Mouse (Mus musculus) thymus, postnatal 4 days (tissue): ENCODE measurements around the gene Mlph.
A peak's percentile ranks its signal among the peaks of the same experiment; 100 is the strongest.

Source experiments
- DNase-seq: peaks from one replicate; pipeline ENCODE4 v3.0.0; 2021

The Mlph gene

DNA sequence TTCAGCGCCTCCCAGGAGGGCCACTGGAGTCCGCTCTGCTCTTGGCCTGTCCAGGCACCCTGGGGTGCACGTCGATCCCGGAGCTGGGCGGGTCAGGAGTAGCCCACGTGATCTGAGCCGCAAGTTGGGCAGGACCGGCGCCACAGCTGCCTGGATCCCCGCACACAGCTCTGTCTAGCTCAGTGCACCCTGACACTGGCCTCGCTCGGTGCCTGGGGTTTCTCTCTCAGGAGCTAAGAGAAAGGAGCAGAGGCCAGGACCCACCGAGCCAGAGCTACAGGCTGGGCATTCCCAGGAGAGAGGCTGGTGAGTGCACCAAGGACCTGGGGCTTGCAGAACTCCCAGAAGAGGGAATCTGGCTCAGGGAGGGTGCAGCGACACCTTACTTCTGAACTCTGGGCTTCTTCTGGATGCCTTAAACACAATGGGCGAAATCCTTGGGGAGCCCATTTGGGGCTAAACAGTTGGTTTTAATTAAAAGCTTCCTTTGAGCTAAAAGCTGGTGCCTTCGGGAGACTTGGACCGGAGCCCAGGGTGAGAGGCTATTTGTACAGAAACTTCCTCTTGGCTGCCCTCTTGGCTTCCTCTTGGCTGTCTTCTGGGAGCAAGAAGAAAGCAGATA, at the start of gene Mlph:
Mlph (plus strand) TSS at position 138 of the 622 bp plus-strand sequence.
- no peak for DNase-seq

DNA sequence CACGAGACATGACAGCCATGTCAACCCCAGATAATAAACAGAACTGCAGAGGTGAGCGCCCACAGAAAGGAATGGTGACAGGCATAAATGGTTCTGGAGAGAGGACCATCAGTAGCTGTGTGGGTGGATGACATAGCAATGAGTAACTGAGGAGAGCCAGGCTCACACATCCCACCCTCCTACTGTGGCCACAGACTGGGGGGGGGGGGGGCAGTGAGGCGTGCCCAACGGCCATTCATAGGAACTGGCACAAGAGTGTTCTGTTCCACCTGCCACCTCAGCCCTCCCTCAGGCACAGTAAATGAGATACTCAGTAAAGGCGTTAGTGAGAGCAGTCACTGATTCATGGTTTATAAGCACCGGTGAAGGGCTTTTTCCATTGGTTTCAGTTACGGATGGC, 48.2 kb upstream of the Mlph start:
- no peak for DNase-seq

DNA sequence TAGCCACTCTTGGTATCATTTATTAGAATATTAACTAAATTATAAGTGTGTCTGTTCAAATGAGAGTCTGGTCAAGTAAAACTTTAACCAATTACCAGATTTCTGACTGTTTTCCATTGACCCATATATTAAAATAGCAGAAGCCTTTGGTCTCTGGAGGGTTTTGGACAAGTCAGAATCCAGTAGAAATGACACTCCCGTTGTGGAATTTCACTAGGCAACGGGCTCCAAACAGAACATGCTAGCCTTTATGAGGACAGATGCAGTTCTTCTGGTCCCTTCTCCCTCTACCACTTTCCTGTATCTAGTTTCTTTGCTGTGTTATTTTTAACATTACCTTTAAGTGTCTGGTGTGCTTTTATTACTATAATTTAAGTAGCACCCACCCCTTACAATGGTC, 44.3 kb upstream of the Mlph start:
- DNase-seq, result no peak

DNA sequence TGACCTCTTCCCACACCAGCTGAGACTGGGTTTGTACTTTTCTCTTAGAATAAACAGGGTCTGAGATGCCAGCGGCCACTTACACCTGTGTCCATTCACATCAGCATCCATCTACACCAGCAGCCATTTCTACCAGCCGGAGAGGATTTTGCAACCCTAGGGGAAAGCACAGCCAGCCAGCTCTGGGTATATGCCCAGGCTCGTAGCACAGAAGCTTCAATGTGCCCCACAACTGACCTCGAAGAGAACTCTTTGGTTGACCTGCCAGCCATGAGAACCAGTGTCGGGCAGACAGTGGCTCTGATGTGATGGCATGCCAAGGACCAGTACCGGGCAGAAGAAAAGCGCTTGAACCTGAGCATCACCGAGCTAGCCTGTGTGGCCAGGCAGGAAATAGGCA, 39.5 kb upstream of the Mlph start:
- no peak for DNase-seq

DNA sequence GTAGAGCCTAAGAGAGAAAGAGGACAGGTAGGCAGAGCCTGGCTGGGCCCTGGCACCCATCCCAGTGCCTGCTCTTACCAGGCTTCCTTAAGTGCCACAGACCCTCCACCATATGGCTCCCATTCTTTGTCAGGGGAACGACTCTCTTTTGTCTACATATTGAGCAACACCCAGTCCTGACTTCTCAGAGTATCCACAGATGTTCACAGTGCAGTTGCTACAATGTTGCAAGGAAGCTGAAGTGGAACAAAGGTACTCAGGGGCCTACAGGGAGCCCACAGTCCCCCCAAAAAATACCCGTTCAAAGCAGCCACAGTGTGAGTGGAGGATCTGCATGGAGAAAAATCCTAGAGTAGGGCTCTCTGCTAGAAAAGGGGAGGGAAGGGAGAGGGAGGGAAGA, 38.9 kb upstream of the Mlph start:
- DNase-seq, result no peak

- no peak for DNase-seq
These were observed 38.2 kb upstream of the Mlph start for GRCm38 (mm10) chr1:90876486-90877270.

GRCm38 (mm10) chr1:90885771-90886460, 29.0 kb upstream of the Mlph start:
- DNase-seq, result no peak

DNA sequence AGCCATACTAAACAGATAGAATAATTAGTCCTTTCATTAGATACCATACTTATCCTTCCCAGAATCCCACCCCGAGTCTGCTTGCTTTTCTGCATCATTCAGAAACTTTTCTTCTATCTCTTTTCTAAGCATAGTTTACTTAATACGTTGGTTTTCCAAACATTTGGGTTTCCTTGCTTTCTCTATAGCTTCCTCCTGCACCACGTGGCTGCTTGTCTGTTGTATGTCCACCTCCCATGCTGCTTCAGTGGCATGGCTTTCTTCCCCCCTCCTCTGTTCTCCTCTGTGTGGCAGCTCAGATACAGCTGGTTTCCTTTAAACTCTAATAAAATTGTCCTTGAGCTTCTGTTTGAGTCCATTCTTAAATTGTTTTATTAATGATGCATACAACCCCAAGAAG, 20.4 kb upstream of the Mlph start:
- no peak for DNase-seq

- no peak for DNase-seq
These were observed 19.9 kb upstream of the Mlph start for GRCm38 (mm10) chr1:90895004-90895403.

GRCm38 (mm10) chr1:90896281-90896680, 18.6 kb upstream of the Mlph start:
- no peak for DNase-seq

- DNase-seq, result no peak
These were observed 18.0 kb upstream of the Mlph start for GRCm38 (mm10) chr1:90896741-90897361.

GRCm38 (mm10) chr1:90898012-90898411, 16.9 kb upstream of the Mlph start:
- no peak for DNase-seq

- no peak for DNase-seq
These were observed 15.1 kb upstream of the Mlph start for GRCm38 (mm10) chr1:90899816-90900215.

- no peak for DNase-seq
These were observed 14.5 kb upstream of the Mlph start for GRCm38 (mm10) chr1:90900406-90900805.

DNA sequence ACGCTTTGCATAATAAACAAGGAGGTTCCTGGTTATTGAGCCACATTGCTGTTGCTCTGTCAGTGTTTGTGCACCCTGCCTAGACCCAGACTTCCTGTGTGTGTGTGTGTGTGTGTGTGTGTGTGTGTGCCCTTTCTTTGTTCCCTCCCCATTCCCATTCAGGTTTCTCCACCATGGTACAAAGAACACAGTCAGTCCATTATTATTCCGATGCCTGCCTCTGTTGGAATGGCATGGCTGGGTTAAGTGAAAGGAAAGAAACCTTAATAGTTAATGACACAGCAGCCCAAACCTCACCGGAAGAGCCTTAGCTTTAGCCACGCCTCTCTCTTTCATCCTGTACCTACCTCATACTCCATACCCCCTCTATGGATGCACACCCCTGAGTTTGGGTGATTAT, 13.6 kb upstream of the Mlph start:
- no peak for DNase-seq

GRCm38 (mm10) chr1:90901681-90902208, 13.1 kb upstream of the Mlph start:
- no peak for DNase-seq

GRCm38 (mm10) chr1:90902751-90903150, 12.1 kb upstream of the Mlph start:
- no peak for DNase-seq

DNA sequence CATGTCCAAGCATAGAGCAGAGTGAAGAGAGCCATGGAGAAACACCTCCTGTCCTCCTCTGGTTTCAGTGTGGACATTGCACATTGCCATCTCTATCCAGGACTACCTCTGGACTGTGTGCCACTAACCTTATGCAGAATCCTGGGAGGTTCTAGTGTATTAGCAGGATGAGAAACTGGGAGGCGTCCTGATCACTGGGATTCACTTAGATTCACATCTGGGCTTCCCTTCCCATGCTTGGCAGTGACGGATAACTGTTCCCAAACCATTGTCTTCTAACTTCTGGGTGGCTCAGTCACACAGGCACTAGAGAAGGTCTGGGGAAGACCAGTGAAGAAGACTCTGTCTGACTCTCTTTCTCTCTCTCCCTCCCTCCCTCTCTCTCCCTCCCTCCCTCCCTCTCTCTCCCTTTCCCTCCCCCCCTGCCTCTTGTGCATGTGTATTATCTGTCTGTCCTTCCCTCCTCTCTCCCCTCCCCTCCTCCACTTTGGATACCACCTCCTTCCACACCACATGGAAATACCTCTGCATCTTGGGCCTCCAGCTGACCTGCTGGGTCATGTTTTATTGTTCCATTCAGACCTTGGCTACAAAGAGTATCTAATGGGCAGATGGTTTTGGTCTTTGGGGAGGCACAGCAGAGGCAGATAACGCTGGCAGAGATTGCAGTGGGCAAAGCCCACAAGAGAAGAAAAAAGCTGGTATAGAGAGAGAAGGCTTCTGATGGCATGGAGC, 11.5 kb upstream of the Mlph start:
- DNase-seq, result no peak

DNA sequence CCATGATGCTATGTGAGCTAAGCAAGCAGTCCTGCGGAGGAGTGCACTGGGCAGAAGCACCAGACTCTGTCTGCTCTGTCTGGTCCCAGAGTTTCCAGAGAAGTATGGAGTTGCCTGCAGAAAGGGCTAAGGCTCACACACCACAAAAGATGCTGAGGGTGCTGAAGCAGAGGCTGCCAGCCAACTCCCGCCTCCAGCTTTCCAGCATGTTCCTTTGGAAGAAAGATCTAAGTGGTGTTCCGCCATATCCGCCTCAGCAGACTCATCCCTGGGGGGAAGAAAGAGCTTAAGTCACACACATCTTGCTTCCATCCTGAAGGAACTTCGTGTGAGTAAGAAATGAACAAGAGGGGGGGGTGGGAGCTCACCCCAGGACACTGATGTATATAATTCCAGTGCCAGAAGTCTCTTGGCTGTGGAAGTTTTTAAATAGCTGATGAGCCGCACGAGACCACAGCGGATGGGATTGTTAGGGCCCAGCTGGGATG, 10.9 kb upstream of the Mlph start:
- DNase-seq, result no peak

DNA sequence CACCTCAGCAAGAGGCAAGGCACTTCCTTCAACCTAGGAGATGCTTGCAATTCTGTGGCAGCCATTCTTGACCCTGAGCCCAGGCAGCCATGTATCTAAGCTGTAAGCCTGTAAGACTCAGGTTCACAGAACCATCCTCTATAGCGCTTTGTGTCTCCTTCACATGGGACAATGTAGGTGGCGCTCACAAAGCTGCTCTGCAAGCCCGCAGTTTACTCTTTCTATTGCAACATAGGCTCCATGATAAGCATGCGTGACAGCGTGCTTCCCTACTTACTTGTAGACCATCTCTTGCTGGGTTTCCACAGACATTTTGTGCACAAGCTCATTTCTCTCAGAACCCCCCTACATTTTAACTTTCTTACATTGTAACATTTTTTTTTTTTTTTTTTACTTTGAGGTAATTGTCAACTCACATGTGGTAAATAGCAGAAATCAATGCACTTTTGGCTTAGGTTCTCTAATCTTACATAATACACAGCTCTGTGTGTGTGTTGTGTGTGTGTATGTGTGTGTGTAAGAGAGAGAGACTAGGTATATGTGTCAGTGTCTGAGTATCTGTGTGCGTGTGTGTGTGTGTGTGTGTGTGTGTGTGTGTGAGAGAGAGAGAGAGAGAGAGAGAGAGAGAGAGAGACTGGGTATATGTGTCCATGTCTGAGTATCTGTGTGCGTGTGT, 10.0 kb upstream of the Mlph start:
- DNase-seq, result no peak

- DNase-seq, result peak; percentile 63
These were observed 8.5 kb upstream of the Mlph start for GRCm38 (mm10) chr1:90906357-90906756.

DNA sequence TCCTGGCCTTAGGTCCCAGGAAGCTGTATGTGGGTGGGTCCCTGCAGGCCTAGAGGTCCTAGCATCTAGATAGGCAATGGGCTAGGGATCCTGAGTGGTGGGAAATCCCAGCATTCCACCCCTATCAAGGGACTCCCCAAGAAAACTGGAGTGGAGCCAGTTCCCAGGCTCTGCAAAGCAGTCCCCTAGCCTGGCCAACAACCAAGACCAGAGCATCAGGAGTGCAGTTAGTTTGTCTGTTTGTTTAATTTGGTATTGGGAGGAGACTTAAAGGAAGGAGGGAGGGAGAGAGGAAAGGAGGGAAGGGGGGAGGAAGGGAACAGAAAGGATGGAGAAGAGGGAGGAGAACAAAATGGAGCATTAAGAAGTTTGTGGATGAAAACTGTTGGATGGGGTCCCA, 5.7 kb upstream of the Mlph start:
- no peak for DNase-seq
